Mouse (Mus musculus) forebrain, embryonic 11.5 days (tissue): ENCODE data around the gene Serinc5. TPM values are rescaled to one million over a fixed set of nuclear protein-coding genes. Genes with fewer than 3 reads are reported as not detected.
"Not testable (repeated sequence)": the region's sequence is repeated elsewhere in the genome, so short reads cannot be mapped to it uniquely, and the experiment has no call there.

Experiments used
- ATAC-seq: fragments of 200-750 bp; cut with Nextera tagmentation; replicated peaks from 2 replicates; pipeline ENCODE4 v1.8.0; 2017; ENCODE audit warnings: moderate TSS enrichment; ENCODE audit not compliant: low FRiP score
- DNase-seq: peaks from one replicate; pipeline ENCODE4 v3.0.0-alpha.2; 2017; ENCODE audit warnings: low spot score
- H3K27ac ChIP-seq: fragments of 300-500 bp; sonication (generic); 2 replicates; pipeline ENCODE4 v1.5.1; 2014; ENCODE audit warnings: low read depth, low read length
- H3K27me3 ChIP-seq: fragments of 300-500 bp; sonication (generic); 2 replicates; pipeline ENCODE4 v1.6.1; 2014; ENCODE audit warnings: mild to moderate bottlenecking, low read length, mixed read lengths; ENCODE audit not compliant: control insufficient read depth, insufficient read depth
- H3K36me3 ChIP-seq: fragments of 300-500 bp; sonication (generic); 2 replicates; pipeline ENCODE4 v1.6.1; 2014; ENCODE audit warnings: mild to moderate bottlenecking, low read length, moderate library complexity, mixed read lengths; ENCODE audit not compliant: control insufficient read depth, insufficient read depth
- H3K4me1 ChIP-seq: fragments of 300-500 bp; sonication (generic); replicated peaks from 2 replicates; pipeline ENCODE4 v1.6.1; 2014; ENCODE audit warnings: low read length, mixed read lengths; ENCODE audit not compliant: control insufficient read depth, insufficient read depth
- H3K4me2 ChIP-seq: fragments of 300-500 bp; sonication (generic); 2 replicates; pipeline ENCODE4 v1.6.1; 2014; ENCODE audit warnings: low read depth, mild to moderate bottlenecking, low read length, moderate library complexity, mixed read lengths; ENCODE audit not compliant: severe bottlenecking
- H3K4me3 ChIP-seq: fragments of 300-500 bp; sonication (generic); 2 replicates; pipeline ENCODE4 v1.5.1; 2014; ENCODE audit warnings: low read depth, low read length
- H3K9ac ChIP-seq: fragments of 300-500 bp; sonication (generic); 2 replicates; pipeline ENCODE4 v1.6.1; 2014; ENCODE audit warnings: low read length
- H3K9me3 ChIP-seq: fragments of 300-500 bp; sonication (generic); 2 replicates; pipeline ENCODE4 v1.6.1; 2016; ENCODE audit warnings: low read length, mixed read lengths; ENCODE audit not compliant: control insufficient read depth
- WGBS: fragments of 180-500 bp; shearing (Covaris S2); extraction: QIAGEN DNeasy Blood & Tissue Kit; methylation state at CpG from one replicate; pipeline ENCODE4 v1.1.7; 2014; 5-methylcytosine and 5-hydroxymethylcytosine counted together
- polyA plus RNA-seq: library from polyadenylated mRNA; unstranded; fragments of >200 nt; fragmentation: Nextera tagmentation; extraction: Ambion mirVana; gene quantifications from 2 replicates; pipeline ENCODE4 v1.2.1, GENCODE M21; 2014

Serinc5 gene
- polyA plus RNA-seq, 1 experiment from 2014 or later, result 6.6 TPM

- no peak overlapping the region for H3K4me3 ChIP-seq
- WGBS, result 79% methylated on average over 7 of the region's 7 CpGs
- no peak for DNase-seq
- no peak for ATAC-seq
- no peaks in the 10 kb centered on the region for H3K9me3 ChIP-seq
- H3K4me2 ChIP-seq, result no peak overlapping the region
- H3K27me3 ChIP-seq, result no peaks in the 10 kb centered on the region
- no peaks in the 10 kb centered on the region for H3K36me3 ChIP-seq
- H3K9ac ChIP-seq, result no peak overlapping the region
- H3K4me1 ChIP-seq, result no peaks in the 10 kb centered on the region
- H3K27ac ChIP-seq, result no peak overlapping the region
These were observed 68.8 kb downstream of the Serinc5 start for GRCm38 (mm10) chr13:92679661-92680060.

- Histone ChIP-seq H3K9ac (no peak overlapping the region), H3K4me3 (no peak overlapping the region), H3K27me3 (no peaks in the 10 kb centered on the region), H3K27ac (no peak overlapping the region), H3K4me2 (no peak overlapping the region), H3K9me3 (no peaks in the 10 kb centered on the region; the same call in 1 of the 2 replicates), H3K36me3 (no peaks in the 10 kb centered on the region), H3K4me1 (no peaks in the 10 kb centered on the region)
- DNase-seq, result no peak
- ATAC-seq, result no peak
- 87% methylated on average over 2 of the region's 2 CpGs for WGBS
These were observed 70.7 kb downstream of the Serinc5 start for GRCm38 (mm10) chr13:92681541-92681940.

GRCm38 (mm10) chr13:92682833-92683232 is 71.9 kb downstream of the Serinc5 start:
- H3K9ac ChIP-seq, result no peak overlapping the region
- H3K27ac ChIP-seq, result no peak overlapping the region
- DNase-seq (no peak), ATAC-seq (no peak)
- H3K27me3 ChIP-seq, result no peaks in the 10 kb centered on the region
- 63% methylated on average over 6 of the region's 6 CpGs for WGBS
- H3K4me3 ChIP-seq, result no peak overlapping the region
- H3K36me3 ChIP-seq, result no peaks in the 10 kb centered on the region
- H3K4me2 ChIP-seq, result no peak overlapping the region
- no peaks in the 10 kb centered on the region; the same call in 1 of the 2 replicates for H3K9me3 ChIP-seq
- no peaks in the 10 kb centered on the region for H3K4me1 ChIP-seq

- Histone ChIP-seq H3K4me1 (no peaks in the 10 kb centered on the region), H3K36me3 (no peaks in the 10 kb centered on the region), H3K27me3 (no peaks in the 10 kb centered on the region), H3K9me3 (no peaks in the 10 kb centered on the region; the same call in 1 of the 2 replicates), H3K4me2 (no peak overlapping the region), H3K4me3 (no peak overlapping the region), H3K27ac (no peak overlapping the region), H3K9ac (no peak overlapping the region)
- no peak for ATAC-seq
- DNase-seq, result no peak
- 73% methylated on average over 4 of the region's 4 CpGs for WGBS
These were observed 72.6 kb downstream of the Serinc5 start for GRCm38 (mm10) chr13:92683464-92683863.

- Histone ChIP-seq H3K9me3 (no peaks in the 10 kb centered on the region; the same call in 1 of the 2 replicates), H3K4me1 (no peaks in the 10 kb centered on the region), H3K27ac (no peak overlapping the region), H3K27me3 (no peaks in the 10 kb centered on the region), H3K36me3 (no peaks in the 10 kb centered on the region), H3K4me2 (no peak overlapping the region), H3K9ac (no peak overlapping the region), H3K4me3 (no peak overlapping the region)
- ATAC-seq (no peak), DNase-seq (no peak)
- 93% methylated on average over 4 of the region's 4 CpGs for WGBS
These were observed 73.4 kb downstream of the Serinc5 start for GRCm38 (mm10) chr13:92684310-92684709.

GRCm38 (mm10) chr13:92685273-92685672 is 74.4 kb downstream of the Serinc5 start:
- Histone ChIP-seq H3K36me3 (no peaks in the 10 kb centered on the region), H3K27ac (no peak overlapping the region), H3K9me3 (no peaks in the 10 kb centered on the region; the same call in 1 of the 2 replicates), H3K4me2 (no peak overlapping the region), H3K9ac (no peak overlapping the region), H3K4me3 (no peak overlapping the region), H3K4me1 (no peaks in the 10 kb centered on the region), H3K27me3 (no peaks in the 10 kb centered on the region)
- WGBS, result 90% methylated on average over 4 of the region's 4 CpGs
- DNase-seq (no peak), ATAC-seq (no peak)

GRCm38 (mm10) chr13:92687151-92687550 is 76.3 kb downstream of the Serinc5 start:
- H3K9ac ChIP-seq, H3K27me3 ChIP-seq, ATAC-seq, H3K4me2 ChIP-seq, H3K4me1 ChIP-seq, DNase-seq, H3K27ac ChIP-seq, H3K4me3 ChIP-seq, H3K36me3 ChIP-seq, H3K9me3 ChIP-seq: not testable (repeated sequence)
- 89% methylated on average over 1 of the region's 1 CpGs for WGBS

GRCm38 (mm10) chr13:92689061-92689460 is 78.2 kb downstream of the Serinc5 start:
- DNase-seq, result no peak
- no peaks in the 10 kb centered on the region; the same call in 1 of the 2 replicates for H3K9me3 ChIP-seq
- ATAC-seq, result no peak
- H3K36me3 ChIP-seq, result no peaks in the 10 kb centered on the region
- WGBS, result 90% methylated on average over 2 of the region's 2 CpGs
- no peak overlapping the region for H3K4me2 ChIP-seq
- H3K4me1 ChIP-seq, result no peaks in the 10 kb centered on the region
- H3K4me3 ChIP-seq, result no peak overlapping the region
- no peaks in the 10 kb centered on the region for H3K27me3 ChIP-seq
- H3K27ac ChIP-seq, result no peak overlapping the region
- H3K9ac ChIP-seq, result no peak overlapping the region

- H3K27ac ChIP-seq, result no peak overlapping the region
- no peak for DNase-seq
- no peak overlapping the region for H3K4me3 ChIP-seq
- no peak overlapping the region for H3K9ac ChIP-seq
- H3K27me3 ChIP-seq, result no peaks in the 10 kb centered on the region
- peaks cover 6% of the 10 kb centered on the region; the same call in 1 of the 2 replicates for H3K4me1 ChIP-seq
- ATAC-seq, result no peak
- no peak overlapping the region for H3K4me2 ChIP-seq
- no peaks in the 10 kb centered on the region for H3K9me3 ChIP-seq
- 80% methylated on average over 10 of the region's 10 CpGs for WGBS
- no peaks in the 10 kb centered on the region for H3K36me3 ChIP-seq
These were observed 83.1 kb downstream of the Serinc5 start for GRCm38 (mm10) chr13:92693866-92694550.
